Mouse (Mus musculus): Measurements from ENCODE around the gene Rad54l. TPM values are rescaled to one million over a fixed set of nuclear protein-coding genes. Genes with fewer than 3 reads are reported as not detected.

Gene Rad54l
- polyA plus RNA-seq, 1 experiment from 2014 or later, result 18.0 TPM

DNA sequence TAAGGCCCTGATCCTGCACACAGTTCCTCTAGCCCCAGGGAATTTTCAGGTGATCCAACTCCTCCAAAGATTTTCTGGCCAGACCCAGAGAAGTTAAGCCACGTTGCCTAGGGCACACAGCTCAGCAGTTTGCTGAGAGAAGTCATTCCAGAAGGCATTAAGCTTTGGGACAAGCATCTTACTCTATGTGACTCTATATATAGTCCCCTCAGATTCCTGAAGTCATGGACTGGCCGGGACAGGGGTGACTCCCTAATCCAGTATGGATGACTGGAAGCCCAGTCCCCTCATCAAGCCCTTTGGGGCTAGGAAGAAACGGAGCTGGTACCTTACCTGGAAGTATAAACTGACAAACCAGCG lies 27.4 kb upstream of the Rad54l start:
- Histone ChIP-seq H3K27ac (replicated peaks in 1 of 2; ENCODE audit: control insufficient read depth in 1 of 2, insufficient read depth in 1 of 2, low read depth in 2 of 2, low read length in 2 of 2) (peak overlapping the region; percentile 79 to 87), H3K9me3 (ENCODE audit: control insufficient read depth, low read length) (no peaks in the 10 kb centered on the region), H3K9ac (ENCODE audit: low read length) (peak overlapping the region; percentile 97), H3K4me1 (ENCODE audit: control insufficient read depth in 2 of 2, insufficient read depth in 2 of 2, low read length in 2 of 2) (peaks cover 7 to 15% of the 10 kb centered on the region in 2 experiments), H3K27me3 (ENCODE audit: control insufficient read depth, insufficient read depth, low read length) (no peaks in the 10 kb centered on the region), H3K4me2 (ENCODE audit: low read length) (peak overlapping the region; percentile 81), H3K36me3 (ENCODE audit: control insufficient read depth, insufficient read depth, low read length) (peaks cover 44% of the 10 kb centered on the region), H3K4me3 (ENCODE audit: control insufficient read depth in 1 of 2, insufficient read depth in 1 of 2, low read depth in 1 of 2, low read length in 2 of 2) (peak overlapping the region; percentile 85 to 99)
- WGBS, result 8% methylated on average over 4 of the region's 4 CpGs
- no peak; the same call in 1 of the 2 replicates for ATAC-seq (ENCODE audit: insufficient number of reproducible peaks, insufficient read depth, low FRiP score, low read depth)

DNA sequence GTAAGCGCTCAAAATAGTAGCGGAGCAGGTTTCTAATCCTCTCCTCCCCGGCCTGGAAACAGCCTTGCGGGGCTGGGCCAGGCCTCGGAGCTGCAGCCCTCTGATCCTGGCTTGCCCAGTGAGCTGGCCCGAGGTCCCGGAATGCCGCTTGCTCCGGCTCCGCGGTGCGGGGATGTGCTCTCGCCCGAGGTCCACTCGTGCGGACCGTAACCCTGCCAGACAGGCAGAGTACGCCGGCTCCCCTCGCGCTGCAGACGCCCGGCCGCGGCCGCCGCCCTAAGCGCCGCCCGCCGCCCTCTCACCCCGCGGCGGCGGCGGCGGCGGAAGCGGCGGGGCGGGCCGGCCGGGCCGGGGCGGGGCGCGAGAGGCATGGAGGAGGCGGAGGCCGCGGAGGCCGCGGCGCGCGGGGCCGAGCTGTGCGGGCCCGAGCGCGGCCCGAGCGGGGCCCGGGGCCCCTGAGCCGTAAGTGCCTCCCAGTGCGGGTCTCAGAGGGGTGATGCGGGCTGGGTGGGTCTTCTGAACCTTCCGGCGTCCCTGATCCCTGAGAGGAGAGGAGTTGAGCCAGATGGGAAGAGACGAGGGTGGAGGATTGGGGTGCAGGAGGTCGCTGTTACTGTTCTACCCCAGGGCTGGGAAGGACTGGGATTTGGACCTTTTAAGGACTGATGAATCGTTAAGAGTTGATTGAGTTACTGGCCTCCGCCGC lies 26.8 kb upstream of the Rad54l start:
- peaks cover 39% of the 10 kb centered on the region for H3K36me3 ChIP-seq (ENCODE audit: control insufficient read depth, insufficient read depth, low read length)
- peak overlapping the region; percentile 87 to 97 for H3K27ac ChIP-seq (replicated peaks in 1 of 2; ENCODE audit: control insufficient read depth in 1 of 2, insufficient read depth in 1 of 2, low read depth in 2 of 2, low read length in 2 of 2)
- H3K4me2 ChIP-seq (ENCODE audit: low read length), result peak overlapping the region; percentile 81
- H3K4me3 ChIP-seq (ENCODE audit: control insufficient read depth in 1 of 2, insufficient read depth in 1 of 2, low read depth in 1 of 2, low read length in 2 of 2), result peak overlapping the region; percentile 85 to 99
- no peaks in the 10 kb centered on the region for H3K9me3 ChIP-seq (ENCODE audit: control insufficient read depth, low read length)
- H3K4me1 ChIP-seq (ENCODE audit: control insufficient read depth in 2 of 2, insufficient read depth in 2 of 2, low read length in 2 of 2), result peaks cover 7 to 15% of the 10 kb centered on the region in 2 experiments
- no peaks in the 10 kb centered on the region for H3K27me3 ChIP-seq (ENCODE audit: control insufficient read depth, insufficient read depth, low read length)
- peak; percentile 92 for ATAC-seq (ENCODE audit: insufficient number of reproducible peaks, insufficient read depth, low FRiP score, low read depth)
- WGBS, result under 1% methylated on average over 51 of the region's 73 CpGs
- H3K9ac ChIP-seq (ENCODE audit: low read length), result peak overlapping the region; percentile 97

DNA sequence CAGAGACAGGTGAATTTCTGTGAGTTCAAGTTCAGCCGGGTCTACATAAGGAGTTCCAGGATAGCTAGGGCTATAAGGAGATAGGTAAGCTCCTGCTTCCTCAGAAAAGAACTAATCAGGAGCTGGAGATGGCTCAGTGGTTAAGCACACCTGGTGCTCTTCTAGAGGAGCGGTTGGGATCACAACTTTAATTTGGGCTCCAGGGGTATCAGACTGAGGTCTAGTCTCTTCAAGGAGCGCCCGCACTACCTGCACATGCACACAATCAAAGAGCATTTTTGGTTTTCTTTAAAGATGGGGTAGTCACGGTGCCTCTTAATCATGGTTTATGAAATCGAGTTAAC lies 26.3 kb upstream of the Rad54l start:
- peak overlapping the region; percentile 85 to 99 for H3K4me3 ChIP-seq (ENCODE audit: control insufficient read depth in 1 of 2, insufficient read depth in 1 of 2, low read depth in 1 of 2, low read length in 2 of 2)
- peaks cover 7 to 16% of the 10 kb centered on the region in 2 experiments for H3K4me1 ChIP-seq (ENCODE audit: control insufficient read depth in 2 of 2, insufficient read depth in 2 of 2, low read length in 2 of 2)
- no peaks in the 10 kb centered on the region for H3K27me3 ChIP-seq (ENCODE audit: control insufficient read depth, insufficient read depth, low read length)
- H3K9ac ChIP-seq (ENCODE audit: low read length), result peak overlapping the region; percentile 97
- H3K4me2 ChIP-seq (ENCODE audit: low read length), result peak overlapping the region; percentile 81
- H3K9me3 ChIP-seq (ENCODE audit: control insufficient read depth, low read length), result no peaks in the 10 kb centered on the region
- no peak for ATAC-seq (ENCODE audit: insufficient number of reproducible peaks, insufficient read depth, low FRiP score, low read depth)
- peaks cover 33% of the 10 kb centered on the region for H3K36me3 ChIP-seq (ENCODE audit: control insufficient read depth, insufficient read depth, low read length)
- H3K27ac ChIP-seq (replicated peaks in 1 of 2; ENCODE audit: control insufficient read depth in 1 of 2, insufficient read depth in 1 of 2, low read depth in 2 of 2, low read length in 2 of 2), result peak overlapping the region; percentile 87 to 97
- 21% methylated on average over 6 of the region's 6 CpGs for WGBS

DNA sequence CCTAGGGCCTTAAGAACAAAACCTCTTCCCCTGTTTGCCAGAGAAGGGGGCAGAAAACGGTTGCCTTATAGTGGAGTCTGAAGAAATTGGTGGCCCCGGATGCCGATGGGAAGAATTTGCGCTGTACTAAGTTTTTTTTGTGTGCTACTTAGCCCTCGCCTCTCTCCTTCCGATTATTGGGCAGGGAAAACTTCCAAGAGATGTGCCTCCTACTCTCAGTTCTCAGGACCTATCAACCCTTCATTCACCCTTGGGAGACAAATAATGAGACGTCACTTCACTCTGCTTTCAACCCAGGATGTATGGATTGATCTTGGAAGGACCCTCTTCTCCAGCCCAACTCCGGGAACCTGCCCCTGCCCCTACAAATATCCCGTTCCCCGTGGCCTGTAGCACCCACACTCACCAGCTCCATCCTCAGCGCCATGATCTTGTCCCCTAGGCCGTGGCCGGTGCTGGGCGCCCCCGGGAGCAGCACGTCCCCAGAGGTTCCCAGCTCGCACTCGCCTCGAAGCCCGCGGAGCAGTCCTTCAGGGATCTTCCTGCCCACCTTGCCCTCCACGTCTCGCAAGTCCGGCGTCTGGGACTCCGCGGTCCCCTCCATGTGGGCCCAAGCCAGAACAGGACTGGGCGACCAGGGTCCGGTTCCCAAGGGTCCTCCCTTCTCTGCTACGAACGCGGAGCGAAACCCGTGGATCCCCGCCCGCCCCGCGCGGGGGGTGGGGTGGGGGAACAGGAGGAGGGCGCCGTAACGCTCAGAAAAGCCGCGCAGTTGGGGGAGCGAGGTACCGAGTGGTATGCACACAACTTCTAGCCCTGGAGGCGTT lies 20.6 kb upstream of the Rad54l start:
- H3K36me3 ChIP-seq (ENCODE audit: control insufficient read depth, insufficient read depth, low read length), result no peaks in the 10 kb centered on the region
- peaks cover 7 to 12% of the 10 kb centered on the region in 2 experiments for H3K4me1 ChIP-seq (ENCODE audit: control insufficient read depth in 2 of 2, insufficient read depth in 2 of 2, low read length in 2 of 2)
- 1% methylated on average over 47 of the region's 47 CpGs for WGBS
- H3K9me3 ChIP-seq (ENCODE audit: control insufficient read depth, low read length), result no peaks in the 10 kb centered on the region
- peak overlapping the region; percentile 73 to 78 for H3K4me3 ChIP-seq (ENCODE audit: control insufficient read depth in 1 of 2, insufficient read depth in 1 of 2, low read depth in 1 of 2, low read length in 2 of 2)
- peak overlapping the region; percentile 93 for H3K4me2 ChIP-seq (ENCODE audit: low read length)
- no peaks in the 10 kb centered on the region for H3K27me3 ChIP-seq (ENCODE audit: control insufficient read depth, insufficient read depth, low read length)
- H3K9ac ChIP-seq (ENCODE audit: low read length), result peak overlapping the region; percentile 81
- peak; percentile 71 for ATAC-seq (ENCODE audit: insufficient number of reproducible peaks, insufficient read depth, low FRiP score, low read depth)
- no peak overlapping the region for H3K27ac ChIP-seq (replicated peaks in 1 of 2; ENCODE audit: control insufficient read depth in 1 of 2, insufficient read depth in 1 of 2, low read depth in 2 of 2, low read length in 2 of 2)

DNA sequence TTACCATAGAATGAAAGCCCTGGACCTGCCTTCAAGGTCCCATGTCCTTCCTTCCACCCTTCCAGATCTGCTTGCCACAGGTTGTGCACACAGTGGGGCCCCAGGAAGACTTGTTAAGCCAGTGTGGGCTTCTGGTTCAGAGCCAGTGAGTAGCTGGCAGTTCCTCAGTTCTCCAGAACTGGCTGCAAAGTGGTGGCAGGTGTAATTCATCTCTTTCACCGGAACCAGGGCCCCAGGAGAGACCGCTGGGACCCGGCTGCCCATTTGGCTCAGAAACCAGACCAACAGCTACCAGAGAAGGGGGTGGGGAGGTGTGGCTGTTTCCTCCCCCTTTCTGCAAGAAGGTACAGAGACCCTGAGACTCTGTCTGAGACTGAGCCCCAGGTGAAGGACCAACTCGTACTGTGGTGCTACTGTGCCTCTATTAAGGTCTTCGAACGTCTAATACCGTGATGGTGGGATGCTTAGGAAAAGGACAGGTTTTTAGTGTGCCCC lies 19.9 kb upstream of the Rad54l start:
- ATAC-seq (ENCODE audit: insufficient number of reproducible peaks, insufficient read depth, low FRiP score, low read depth), result no peak
- Histone ChIP-seq H3K9ac (ENCODE audit: low read length) (peak overlapping the region; percentile 81), H3K27me3 (ENCODE audit: control insufficient read depth, insufficient read depth, low read length) (no peaks in the 10 kb centered on the region), H3K4me1 (ENCODE audit: control insufficient read depth in 2 of 2, insufficient read depth in 2 of 2, low read length in 2 of 2) (peaks cover 7 to 12% of the 10 kb centered on the region in 2 experiments), H3K27ac (replicated peaks in 1 of 2; ENCODE audit: control insufficient read depth in 1 of 2, insufficient read depth in 1 of 2, low read depth in 2 of 2, low read length in 2 of 2) (no peak overlapping the region), H3K4me3 (ENCODE audit: control insufficient read depth in 1 of 2, insufficient read depth in 1 of 2, low read depth in 1 of 2, low read length in 2 of 2) (peak overlapping the region; percentile 11 to 73; a peak in 2 of 4 replicates), H3K4me2 (ENCODE audit: low read length) (peak overlapping the region; percentile 93), H3K9me3 (ENCODE audit: control insufficient read depth, low read length) (no peaks in the 10 kb centered on the region), H3K36me3 (ENCODE audit: control insufficient read depth, insufficient read depth, low read length) (no peaks in the 10 kb centered on the region)
- WGBS, result 18% methylated on average over 7 of the region's 7 CpGs

DNA sequence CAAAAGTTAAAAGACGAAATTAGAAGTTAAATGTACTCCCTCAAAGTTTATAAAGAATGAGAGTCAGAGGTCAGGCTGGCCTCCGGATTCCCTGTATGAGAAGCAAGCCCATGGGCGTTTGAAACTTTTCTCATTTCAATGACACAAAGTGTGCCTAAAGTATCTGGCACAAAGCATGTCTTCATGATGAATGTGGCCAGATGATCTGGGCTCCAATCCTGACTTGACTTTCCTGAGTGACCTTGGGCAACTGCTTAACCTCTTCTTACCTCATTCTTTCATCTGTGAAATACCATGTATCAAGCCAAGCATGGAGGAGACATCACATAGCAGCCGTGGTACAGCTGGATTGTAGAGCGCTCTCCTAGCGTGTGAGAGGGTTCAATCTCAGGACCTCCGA lies 18.8 kb upstream of the Rad54l start:
- WGBS, result 83% methylated on average over 7 of the region's 7 CpGs
- Histone ChIP-seq H3K36me3 (ENCODE audit: control insufficient read depth, insufficient read depth, low read length) (no peaks in the 10 kb centered on the region), H3K27ac (replicated peaks in 1 of 2; ENCODE audit: control insufficient read depth in 1 of 2, insufficient read depth in 1 of 2, low read depth in 2 of 2, low read length in 2 of 2) (no peak overlapping the region), H3K4me3 (ENCODE audit: control insufficient read depth in 1 of 2, insufficient read depth in 1 of 2, low read depth in 1 of 2, low read length in 2 of 2) (no peak overlapping the region), H3K9ac (ENCODE audit: low read length) (no peak overlapping the region), H3K4me2 (ENCODE audit: low read length) (no peak overlapping the region), H3K4me1 (ENCODE audit: control insufficient read depth in 2 of 2, insufficient read depth in 2 of 2, low read length in 2 of 2) (peaks cover 7 to 18% of the 10 kb centered on the region in 2 experiments), H3K9me3 (ENCODE audit: control insufficient read depth, low read length) (no peaks in the 10 kb centered on the region), H3K27me3 (ENCODE audit: control insufficient read depth, insufficient read depth, low read length) (no peaks in the 10 kb centered on the region)
- ATAC-seq (ENCODE audit: insufficient number of reproducible peaks, insufficient read depth, low FRiP score, low read depth), result no peak

DNA sequence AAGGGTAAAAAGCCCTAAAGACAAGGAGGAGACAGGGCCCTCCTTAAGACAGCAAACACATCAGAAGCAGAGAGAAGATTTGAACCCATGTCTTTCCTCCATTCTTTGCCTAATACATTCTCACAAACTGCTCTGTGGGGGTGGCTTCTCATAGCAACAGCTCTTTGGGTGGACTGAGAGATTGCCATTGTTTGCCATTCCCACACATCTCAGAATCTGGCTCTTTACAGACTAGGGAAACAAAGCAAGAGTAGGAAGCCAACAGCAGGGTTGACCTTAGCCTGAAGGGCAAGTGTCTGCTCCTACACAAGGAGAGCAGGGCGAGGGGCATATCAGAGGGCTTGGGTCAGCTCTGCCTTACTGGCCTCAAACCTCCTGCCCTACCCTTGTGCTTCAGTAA lies 18.2 kb upstream of the Rad54l start:
- no peaks in the 10 kb centered on the region for H3K9me3 ChIP-seq (ENCODE audit: control insufficient read depth, low read length)
- WGBS, result 61% methylated on average over 1 of the region's 1 CpGs
- H3K4me3 ChIP-seq (ENCODE audit: control insufficient read depth in 1 of 2, insufficient read depth in 1 of 2, low read depth in 1 of 2, low read length in 2 of 2), result no peak overlapping the region
- H3K27me3 ChIP-seq (ENCODE audit: control insufficient read depth, insufficient read depth, low read length), result no peaks in the 10 kb centered on the region
- no peaks in the 10 kb centered on the region for H3K36me3 ChIP-seq (ENCODE audit: control insufficient read depth, insufficient read depth, low read length)
- ATAC-seq (ENCODE audit: insufficient number of reproducible peaks, insufficient read depth, low FRiP score, low read depth), result no peak
- no peak overlapping the region for H3K27ac ChIP-seq (replicated peaks in 1 of 2; ENCODE audit: control insufficient read depth in 1 of 2, insufficient read depth in 1 of 2, low read depth in 2 of 2, low read length in 2 of 2)
- no peak overlapping the region for H3K9ac ChIP-seq (ENCODE audit: low read length)
- H3K4me2 ChIP-seq (ENCODE audit: low read length), result no peak overlapping the region
- peaks cover 7 to 19% of the 10 kb centered on the region in 2 experiments for H3K4me1 ChIP-seq (ENCODE audit: control insufficient read depth in 2 of 2, insufficient read depth in 2 of 2, low read length in 2 of 2)

All from heart, embryonic 14.5 days (tissue).